Mouse (Mus musculus) WW6 (cell line): ENCODE measurements around the gene Grm1.

Experiments
- DNase-seq: peaks from one replicate; pipeline ENCODE4 v3.0.0-alpha.2; 2013; ENCODE audit warnings: low read depth, low spot score

Gene Grm1

DNA sequence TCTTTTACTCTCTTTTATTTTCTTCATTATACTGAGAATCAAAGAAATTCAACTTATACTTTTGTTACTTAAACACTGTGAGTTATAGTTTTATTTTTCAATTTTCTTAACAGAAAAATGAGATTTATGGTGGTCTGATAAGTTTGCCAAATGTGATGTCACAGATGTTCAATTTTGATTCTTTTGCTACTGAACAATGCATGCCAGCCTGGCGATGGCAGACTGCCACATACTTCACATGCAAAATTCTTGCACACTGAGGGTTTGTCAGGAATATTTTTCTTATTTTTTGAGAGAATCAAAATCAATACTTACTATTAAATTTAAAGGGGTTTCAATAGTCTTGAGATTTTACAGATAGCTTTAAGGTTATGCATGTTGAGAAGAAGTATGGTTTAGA, 251.0 kb downstream of the Grm1 start:
- DNase-seq = no peak

DNA sequence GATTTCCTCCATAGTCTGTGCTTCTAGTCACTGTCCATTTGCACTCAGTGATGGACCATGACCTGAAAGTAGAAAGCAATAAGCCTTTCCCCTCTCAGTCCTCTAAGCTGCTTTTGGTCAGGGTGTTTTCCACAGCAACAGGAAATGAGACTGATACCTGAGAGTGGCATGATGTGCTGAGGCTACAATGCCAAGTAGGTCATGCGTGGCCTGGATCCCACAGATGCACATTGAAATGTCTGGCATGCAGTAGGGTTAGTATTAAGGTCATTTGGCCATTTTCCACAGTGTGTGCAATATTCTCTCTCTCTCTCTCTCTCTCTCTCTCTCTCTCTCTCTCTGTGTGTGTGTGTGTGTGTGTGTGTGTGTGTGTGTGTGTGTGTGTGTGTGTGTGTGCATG, 254.8 kb downstream of the Grm1 start:
- DNase-seq = no peak

DNA sequence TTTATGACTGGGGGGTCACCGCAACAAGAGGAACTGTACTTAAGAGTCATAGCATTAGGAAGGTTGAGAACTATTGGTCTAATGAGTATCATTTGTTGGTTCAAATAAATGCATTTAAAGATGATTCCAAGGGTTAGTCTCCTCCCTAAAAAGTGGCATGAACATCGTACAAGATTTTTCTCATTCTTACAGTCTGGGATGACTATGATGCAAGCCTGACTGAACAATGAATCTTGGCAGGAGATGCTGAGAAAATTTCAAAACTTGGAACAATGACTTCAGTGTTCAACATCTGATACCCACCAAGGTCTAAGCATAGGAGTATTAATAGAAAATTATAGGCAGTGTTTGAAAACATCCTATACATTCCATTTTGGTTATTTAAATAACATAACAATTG, 264.1 kb downstream of the Grm1 start:
- no peak for DNase-seq

DNA sequence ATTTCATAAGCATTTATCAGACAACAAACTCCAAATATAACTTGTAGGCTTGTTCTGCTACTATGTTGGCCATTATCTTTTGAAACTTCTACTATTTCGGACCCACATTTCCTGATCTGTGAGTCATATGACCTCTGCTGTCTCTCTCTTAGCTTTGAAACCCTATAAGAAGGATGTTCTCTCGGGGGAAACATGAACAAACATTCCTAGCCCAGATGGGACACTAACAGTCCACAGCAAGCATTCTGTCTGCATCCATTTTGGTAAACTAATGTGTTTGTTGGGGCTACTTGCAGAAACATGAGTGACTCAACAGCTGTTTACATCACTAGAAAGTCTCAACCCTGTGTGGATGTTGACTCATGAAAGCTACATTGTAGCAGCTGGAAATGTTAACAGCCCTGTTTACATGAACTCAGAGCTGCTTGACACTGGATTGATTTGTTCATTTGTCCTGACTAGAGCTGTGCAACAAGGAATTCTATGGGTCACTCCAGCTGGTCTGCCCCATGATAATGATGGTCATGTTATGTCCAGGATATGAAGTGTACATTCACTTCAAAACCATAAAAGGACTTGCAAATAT, 267.4 kb downstream of the Grm1 start:
- no peak for DNase-seq

DNA sequence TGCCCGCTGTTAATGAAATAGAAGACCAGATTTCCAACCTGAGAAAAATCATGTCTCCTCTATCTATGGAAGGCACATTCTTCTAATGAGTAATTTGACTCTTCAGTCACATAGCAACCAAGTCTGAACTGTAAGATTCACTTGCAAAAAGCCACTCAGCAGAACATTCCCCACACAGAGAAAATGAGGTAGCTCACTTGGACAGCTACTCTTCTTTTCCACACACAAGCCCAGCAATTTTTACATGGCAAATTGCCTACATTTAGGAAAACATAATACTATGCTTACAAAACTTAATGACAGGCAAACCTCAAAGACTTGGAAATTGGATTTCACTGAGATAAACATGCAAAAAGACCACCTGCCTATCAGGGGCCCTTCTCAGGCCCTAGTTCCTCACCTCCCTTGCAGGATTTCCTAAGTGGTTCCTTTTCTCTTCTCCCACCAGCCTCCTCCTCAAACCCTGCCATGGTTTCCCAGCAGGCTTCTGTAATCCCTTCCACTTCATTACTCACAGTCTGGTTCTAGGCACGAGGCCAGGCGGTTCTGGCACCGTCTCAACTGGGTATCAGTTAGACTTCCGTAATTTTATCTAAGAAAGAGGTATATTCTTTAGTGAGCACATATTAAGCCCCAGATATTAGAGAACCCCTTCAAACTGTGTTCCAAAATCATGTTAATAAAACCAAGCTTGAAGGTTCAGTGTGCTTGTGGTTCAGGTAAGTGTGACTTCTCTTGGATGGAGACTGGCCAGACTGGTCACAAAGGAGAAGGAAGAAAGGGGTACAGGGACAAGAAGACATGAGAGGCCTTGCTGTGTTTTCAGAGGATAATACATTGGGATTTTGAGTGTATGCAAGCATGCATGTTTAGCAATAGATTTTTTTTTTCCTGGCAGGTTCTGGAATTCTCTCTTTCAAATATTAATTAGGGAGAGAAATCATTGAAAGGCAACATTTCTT, 269.1 kb downstream of the Grm1 start:
- DNase-seq = no peak

DNA sequence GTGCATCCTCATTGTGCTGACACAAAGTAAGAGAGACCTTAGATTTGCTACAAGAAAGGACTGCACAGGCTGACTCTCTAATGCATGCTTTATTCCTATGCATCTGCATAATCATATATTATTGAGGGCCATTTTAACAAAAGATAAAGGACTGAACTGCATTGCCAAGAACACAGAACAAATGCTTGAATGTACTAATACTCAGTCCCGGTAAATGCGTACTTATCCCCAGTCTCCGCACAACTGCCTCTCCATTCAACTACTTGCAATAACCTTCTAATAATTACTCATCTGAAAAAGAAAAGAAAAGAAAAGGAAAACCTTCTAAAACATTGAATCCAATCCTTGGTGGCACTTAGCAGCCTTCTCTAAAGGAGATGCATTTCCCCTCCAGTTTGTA, 272.4 kb downstream of the Grm1 start:
- DNase-seq = no peak

DNA sequence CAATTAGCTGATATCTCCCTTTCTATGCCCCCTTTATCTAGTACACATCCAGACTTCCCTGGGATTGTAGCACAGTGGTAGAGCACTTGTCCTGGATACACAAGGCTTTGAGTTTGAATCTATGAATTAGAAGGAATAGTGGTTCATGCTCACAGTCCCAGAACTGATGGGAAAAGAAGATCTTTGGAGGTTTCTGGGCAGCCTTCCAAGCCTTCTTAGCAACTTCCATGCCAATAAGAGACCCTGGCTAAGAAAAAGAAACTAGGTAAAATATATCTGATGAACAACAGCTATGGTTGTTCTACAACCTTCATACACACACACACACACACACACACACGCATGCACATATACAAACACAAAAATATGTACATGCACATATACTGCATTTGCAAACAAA, 286.8 kb downstream of the Grm1 start:
- DNase-seq = no peak

DNA sequence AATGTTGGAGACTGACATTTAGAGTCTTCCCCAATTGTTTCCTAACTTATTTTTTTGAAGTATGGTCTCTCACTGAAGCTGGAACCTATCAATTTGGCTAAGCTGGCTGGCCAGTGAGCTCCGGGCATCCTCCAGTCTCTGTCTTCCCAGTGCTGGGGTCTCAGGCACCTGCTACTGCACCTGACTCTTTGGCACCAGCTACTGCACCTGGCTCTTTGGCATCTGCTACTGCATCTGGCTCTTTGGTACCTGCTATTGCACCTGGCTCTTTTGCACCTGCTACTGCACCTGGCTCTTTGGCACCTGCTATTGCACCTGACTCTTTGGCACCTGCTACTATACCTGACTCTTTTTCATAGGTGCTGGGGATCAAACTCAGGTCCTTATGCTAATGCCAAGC, 291.7 kb downstream of the Grm1 start:
- no peak for DNase-seq

DNA sequence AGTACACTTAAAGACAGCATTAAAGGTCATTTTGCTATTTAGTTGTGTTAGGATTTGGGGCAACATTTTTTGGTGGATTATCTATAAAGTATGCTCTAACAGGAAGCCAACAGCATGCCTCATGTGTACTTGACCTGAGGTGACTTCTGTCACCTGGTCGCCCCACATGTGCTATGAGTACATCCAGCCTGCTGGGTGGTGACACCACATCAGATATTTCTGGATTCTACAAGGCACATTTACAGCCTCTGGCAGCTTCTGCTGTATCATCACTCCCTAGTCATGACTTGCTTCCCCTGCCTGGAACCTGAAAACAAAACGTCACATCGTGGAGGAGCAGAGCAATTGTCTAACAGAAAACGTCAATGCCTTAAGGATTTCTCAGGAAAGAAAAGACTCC, 292.2 kb downstream of the Grm1 start:
- no peak for DNase-seq

DNA sequence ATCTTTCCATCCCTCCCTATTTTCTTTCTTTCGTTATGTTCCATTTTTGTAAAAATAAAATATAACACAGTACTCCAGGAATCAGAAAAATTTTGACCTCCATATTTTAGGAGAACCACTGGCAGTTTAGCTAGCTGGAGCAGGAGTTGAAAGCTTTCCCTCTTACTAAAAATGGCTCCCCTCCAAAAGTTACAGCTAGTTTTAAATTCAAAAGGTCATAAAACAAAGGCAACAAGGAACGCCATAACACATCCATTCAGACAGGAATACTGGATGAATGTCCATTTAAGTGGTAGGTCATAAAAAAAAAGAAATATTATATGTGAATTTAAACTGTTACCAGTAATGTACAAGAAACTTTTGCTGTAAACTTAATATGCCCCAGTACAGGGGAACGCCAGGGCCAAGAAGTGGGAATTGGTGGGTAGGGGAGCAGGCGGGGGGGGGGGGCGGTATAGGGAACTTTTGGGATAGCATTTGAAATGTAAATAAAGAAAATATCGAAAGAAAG, 294.2 kb downstream of the Grm1 start:
- DNase-seq = no peak

DNA sequence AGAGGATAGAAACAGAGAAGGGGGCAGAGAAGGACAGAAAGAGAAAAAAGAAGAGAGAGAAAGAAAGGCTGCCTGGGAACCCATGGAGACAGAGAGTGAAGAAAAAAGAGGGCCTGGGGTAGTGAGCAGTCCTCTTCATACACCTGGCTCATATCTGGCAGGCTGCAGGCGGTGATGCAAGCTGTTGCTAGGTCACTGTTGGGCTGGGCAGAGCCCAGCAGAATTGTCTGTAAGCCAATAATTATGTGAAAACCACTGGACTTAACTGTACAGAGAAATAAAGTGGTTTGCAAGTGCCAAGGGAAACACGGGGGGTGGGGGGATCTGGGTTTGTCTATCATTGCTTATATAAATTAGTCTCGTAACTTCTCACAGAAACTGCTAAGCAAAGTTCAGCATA, 297.0 kb downstream of the Grm1 start:
- no peak for DNase-seq

DNA sequence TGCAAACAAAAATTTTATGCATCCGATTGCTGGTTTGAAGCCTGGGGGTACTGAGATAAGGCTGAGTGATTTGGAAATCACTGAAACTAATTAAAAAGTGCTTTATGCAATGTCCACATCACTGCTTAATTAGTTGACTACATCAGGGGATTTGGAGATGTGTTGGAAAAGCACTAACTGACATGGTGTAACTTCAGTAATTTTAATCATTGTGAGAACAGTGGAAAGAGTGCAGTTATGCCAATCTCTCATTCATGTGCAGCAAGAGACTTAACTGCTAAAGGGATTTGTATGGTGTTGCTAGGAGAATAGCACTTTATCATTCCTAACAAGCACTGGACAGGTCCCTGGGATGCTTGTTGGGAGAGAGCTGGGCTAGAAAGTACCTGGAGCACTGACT, 307.3 kb downstream of the Grm1 start:
- DNase-seq = no peak

DNA sequence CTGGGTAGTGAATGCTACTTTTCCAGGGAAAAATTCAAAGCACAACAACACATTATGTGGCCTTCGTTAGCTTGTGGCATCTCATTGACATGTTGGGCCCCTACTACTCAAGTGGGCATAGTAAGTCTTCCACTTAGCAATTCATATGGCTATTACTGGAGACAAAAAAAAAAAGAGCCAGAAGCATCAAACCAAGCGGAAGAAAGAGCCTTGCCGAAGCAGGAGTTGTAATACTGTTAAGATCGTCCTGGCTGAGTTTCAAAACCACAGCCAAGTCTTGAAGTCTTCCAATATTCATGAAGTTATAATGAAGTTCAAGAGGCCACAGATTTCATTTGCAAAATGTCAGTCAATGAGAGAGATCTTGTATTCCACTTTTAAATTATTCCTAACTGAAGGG, 319.1 kb downstream of the Grm1 start:
- no peak for DNase-seq

DNA sequence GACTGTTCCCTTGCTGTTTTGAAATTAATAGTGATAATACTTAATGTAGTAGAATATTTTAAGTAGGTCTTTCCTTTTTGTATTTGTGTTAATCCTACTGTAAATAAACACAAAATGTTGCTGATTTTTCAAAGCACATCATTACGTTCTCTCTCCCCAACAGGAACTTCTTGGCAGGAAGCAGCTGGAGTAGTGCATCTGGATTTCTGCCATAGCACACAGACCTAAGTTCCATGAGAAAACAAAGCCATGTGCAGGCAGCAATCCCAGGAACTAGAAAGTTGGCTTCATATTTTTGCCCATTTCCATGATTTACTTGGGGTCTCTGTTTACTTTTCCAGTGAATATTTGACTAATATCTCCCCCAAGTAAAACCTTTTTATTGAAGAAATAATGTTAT, 320.9 kb downstream of the Grm1 start:
- no peak for DNase-seq

DNA sequence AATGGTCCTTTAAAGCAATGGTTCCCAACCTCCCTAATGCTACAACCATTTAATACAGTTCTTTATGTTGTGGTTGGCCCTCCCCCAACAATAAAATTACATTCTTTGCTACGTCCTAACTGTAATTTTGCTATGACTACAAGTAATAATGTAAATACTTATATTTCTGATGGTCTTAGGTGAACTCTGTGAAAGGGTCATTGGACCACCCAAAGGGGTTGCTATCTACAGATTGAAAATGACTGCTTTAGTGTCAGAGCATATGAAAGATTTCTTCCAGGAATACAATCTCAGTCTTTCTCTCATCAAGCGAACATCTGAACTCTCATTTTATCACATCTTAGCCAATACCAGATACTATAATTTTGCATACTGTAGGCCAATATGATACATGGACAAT, 321.4 kb downstream of the Grm1 start:
- no peak for DNase-seq

DNA sequence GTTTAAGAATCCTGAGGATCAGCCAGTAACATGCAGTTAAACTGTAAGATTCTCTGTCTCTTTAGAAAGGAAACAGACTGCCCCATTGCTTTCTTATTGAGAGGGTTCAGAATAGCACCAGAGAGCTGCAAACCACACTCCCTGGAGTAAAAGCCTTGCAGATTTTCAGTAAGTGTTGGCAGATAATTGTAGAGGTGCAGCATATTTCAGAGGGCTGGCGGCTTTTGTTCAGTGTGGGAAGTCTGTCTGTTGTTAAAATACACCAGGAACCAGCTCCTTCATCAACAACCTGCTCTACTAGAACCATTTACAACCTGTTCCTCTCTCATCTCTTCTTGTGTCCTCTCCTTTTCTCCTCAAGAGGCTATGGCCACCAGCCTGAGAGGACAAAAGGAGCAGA, 331.1 kb downstream of the Grm1 start:
- DNase-seq = no peak

DNA sequence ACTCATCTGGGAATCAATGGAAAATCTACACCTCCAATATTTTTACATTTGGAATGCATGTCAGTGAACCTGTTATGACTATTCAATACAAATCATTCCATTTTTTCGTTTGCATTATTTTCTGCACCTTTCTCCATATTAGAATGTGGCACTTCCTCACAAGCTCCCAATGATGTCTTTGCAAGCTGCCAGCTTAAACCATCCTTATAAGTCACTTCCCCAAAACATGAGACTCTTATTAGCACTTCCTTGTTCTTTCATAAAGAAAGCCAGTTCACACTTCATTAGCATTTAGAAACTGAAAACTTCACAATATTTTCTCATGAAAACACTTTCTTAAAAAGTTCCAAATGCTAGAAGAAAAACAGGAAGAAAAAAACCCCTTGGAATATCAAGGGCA, 338.1 kb downstream of the Grm1 start:
- no peak for DNase-seq

DNA sequence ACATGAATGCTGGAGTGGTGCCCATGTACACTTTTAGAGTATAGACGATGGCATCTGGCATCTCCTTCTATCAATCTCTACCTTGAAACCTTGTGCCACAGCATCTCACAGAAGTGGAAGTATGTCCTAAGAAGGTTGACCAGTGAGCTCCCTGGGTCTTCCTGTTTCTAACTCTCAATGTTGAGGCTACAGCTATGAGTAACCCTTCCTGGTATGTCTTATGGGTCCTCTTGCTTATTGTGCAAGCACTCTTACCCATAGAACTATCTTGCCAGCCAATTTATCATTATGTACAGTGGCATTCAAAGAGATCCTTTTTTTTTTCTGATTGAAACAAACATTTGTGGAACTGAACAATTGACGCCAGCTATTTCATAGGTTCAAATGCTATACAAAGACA, 340.0 kb downstream of the Grm1 start:
- no peak for DNase-seq

DNA sequence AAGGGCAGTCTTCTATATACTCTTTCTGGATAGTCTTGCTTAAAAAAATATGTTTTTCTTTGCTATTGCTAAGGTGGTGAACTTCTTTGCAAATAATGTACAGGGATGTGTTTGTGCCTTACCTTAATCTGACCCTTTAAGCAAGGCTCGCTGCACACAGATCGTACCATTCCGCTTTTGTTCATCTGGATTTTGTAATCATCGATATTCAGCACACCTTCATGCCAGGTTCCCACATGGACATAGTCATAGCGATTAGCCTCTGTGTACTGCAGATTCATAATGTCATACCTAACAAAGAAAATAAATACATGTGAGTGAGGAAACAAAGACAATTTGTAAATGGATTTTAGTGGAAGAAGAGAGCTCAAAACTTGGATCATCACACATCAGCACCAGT, 340.8 kb downstream of the Grm1 start:
- no peak for DNase-seq

DNA sequence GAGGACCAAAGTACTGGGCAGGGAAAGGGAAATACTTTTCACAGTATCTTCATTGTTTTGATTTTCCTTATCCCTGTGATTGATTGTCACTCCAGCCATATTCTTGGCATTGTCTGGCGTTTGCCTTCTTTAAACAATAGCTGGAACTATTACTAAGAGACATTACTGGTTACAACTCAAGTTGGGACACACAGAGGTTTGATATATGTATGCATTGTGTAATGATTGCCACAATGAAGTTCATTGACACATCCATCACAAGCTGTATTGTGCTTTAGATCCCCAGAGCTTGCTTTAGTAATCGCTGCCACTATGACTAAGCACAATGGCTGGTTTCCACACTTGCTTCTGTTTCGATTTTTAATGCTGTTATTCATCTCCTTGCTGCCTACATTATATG, 341.4 kb downstream of the Grm1 start:
- DNase-seq = no peak

DNA sequence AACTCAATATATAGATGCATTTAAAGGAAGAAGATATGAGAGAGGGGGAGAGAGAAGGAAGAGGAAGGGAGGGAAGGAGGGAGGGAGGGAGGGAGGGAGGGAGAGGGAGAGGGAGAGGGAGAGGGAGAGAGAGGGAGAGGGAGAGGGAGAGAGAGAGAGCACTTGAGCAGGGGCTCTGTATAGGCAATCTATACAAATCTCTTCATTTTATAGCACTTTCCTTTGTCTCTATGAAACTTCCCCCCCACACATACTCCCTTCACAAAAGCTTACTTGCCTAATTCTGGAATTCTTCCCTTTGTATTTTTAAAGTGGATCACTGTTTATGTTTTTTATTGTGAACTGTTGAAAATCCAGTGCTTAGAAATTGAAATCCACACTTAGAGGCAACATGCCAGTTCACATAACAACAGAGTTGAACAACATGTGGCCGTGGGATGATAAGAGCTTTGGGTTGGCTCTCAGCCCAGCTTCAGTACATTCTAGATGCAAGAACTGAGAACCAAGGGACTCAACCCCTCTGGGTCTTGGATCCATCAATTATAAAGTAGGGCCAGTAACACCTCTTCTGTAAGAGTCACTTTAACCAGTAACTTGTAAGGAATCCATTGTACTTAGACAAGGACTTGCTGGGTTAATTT, 345.0 kb downstream of the Grm1 start:
- DNase-seq = no peak

DNA sequence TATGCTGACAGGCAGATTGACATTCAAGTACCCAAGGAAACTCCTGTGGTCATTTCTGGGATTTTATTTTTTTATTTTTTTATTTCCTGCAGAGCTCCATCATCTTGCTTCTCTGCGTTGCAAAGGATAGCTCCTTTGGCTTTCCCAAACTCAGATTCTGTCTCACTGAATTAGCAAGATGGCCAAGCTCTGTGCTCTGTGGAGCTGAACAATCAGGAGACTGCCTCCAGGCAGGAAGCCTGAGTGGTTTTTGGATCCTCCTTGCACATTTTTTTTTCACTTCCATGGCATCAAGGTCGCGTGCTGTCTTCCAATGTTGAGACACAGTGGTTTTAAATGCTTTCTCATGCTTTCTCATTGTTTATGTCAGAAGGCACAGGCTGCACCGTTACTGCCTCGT, 347.6 kb downstream of the Grm1 start:
- no peak for DNase-seq

DNA sequence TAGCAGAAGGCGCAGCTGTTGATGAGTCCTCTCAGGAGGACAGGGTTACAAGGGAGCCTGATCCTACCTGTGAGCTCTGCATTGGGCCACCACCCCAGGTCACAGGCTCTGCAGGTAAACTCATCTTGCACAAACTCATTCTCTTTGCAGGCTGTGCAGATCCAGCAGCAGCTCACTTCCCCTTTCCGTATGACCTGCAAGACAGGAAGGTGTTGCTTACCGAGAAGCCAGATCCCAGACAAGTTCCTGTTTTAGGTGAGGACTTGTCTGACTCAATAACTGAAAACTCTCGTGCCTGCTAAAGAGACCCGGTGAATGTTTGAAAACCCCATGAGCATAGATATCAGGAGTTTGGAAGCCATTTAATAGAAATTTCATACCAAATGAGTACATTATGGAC, 349.1 kb downstream of the Grm1 start:
- DNase-seq = no peak
